Mouse (Mus musculus) lung, embryonic 15.5 days (tissue): Measurements from ENCODE around the gene F3. TPM values are rescaled to one million over a fixed set of nuclear protein-coding genes. Genes with fewer than 3 reads are reported as not detected.
A peak's percentile ranks its signal among the peaks of the same experiment; 100 is the strongest.

Experiments used
- ATAC-seq: fragments of 200-750 bp; cut with Nextera tagmentation; 2 replicates; pipeline ENCODE4 v1.8.0; 2017; ENCODE audit warnings: moderate number of reproducible peaks, borderline replicate concordance; ENCODE audit not compliant: low FRiP score, low TSS enrichment; ENCODE audit errors: extremely low read depth
- H3K27ac ChIP-seq: fragments of 300-500 bp; sonication (generic); 2 replicates; pipeline ENCODE4 v1.5.1; 2015; ENCODE audit warnings: moderate library complexity, mild to moderate bottlenecking, inconsistent platforms
- H3K27me3 ChIP-seq: fragments of 300-500 bp; sonication (generic); 2 replicates; pipeline ENCODE4 v1.6.1; 2015; ENCODE audit warnings: inconsistent platforms
- H3K36me3 ChIP-seq: fragments of 300-500 bp; sonication (generic); 2 replicates; pipeline ENCODE4 v1.6.1; 2015; ENCODE audit warnings: inconsistent platforms
- H3K4me1 ChIP-seq: fragments of 300-500 bp; sonication (generic); 2 replicates; pipeline ENCODE4 v1.6.1; 2015; ENCODE audit warnings: inconsistent platforms
- H3K4me2 ChIP-seq: fragments of 300-500 bp; sonication (generic); 2 replicates; pipeline ENCODE4 v1.6.1; 2015; ENCODE audit warnings: inconsistent platforms, mild to moderate bottlenecking, moderate library complexity
- H3K4me3 ChIP-seq: fragments of 300-500 bp; sonication (generic); 2 replicates; pipeline ENCODE4 v1.5.1; 2015; ENCODE audit warnings: mild to moderate bottlenecking, inconsistent platforms
- H3K9ac ChIP-seq: fragments of 300-500 bp; sonication (generic); 2 replicates; pipeline ENCODE4 v1.6.1; 2015; ENCODE audit warnings: inconsistent platforms
- H3K9me3 ChIP-seq: fragments of 300-500 bp; sonication (generic); 2 replicates; pipeline ENCODE4 v1.6.1; 2016; ENCODE audit warnings: inconsistent platforms
- WGBS: fragments of 180-500 bp; shearing (Covaris S2); methylation state at CpG from one replicate; pipeline ENCODE4 v1.1.7; 2015; 5-methylcytosine and 5-hydroxymethylcytosine counted together
- polyA plus RNA-seq: library from polyadenylated mRNA; unstranded; fragments of >200 nt; fragmentation: Nextera tagmentation; extraction: Ambion mirVana; gene quantifications from 2 replicates; pipeline ENCODE4 v1.2.1, GENCODE M21; 2015

F3 gene
- 21.7 and 26.4 TPM in 2 replicates for polyA plus RNA-seq

DNA sequence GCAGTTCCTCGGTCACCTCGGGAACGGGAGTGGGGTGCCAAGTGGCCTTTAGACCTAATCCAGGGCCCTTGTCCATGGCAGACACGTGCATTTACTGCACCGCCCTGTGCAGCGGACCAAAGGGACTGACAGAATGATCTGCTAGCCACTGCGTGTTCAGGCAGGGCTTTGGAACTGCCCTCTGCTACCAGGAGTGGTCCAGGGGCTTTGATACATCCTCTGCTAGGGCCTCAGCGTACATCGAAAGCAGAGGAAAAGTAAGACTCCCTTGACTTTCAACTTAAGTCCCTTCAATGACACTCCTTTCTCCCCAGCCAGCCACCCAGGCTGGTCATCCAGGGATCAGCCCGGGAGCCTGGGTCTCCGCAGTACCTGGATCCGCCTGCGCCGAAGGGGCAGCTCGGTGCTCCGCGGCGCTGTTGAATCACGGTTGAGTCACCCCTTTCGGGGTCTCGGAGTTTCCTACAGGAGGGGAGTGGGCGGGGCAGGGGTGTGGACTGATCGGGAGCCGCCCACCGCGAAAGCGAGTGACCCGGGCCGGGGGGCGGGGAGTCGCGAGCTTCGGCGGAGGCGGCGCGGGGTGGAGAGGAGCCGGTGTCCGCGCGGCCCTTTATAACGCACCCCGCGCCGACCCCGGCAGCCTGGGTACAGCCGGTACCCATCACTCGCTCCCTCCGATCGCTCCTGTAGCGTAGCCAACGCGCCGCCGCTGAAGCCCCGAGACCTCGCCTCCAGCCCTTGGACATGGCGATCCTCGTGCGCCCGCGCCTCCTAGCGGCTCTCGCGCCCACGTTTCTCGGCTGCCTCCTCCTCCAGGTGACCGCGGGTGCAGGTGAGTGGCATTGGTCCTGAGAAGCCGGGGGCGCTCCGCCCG, at the start of gene F3:
Gene F3, plus strand, starts transcription at position 567 of the 874 bp plus-strand sequence.
- Histone ChIP-seq H3K4me3 (peak within 1 kb of the TSS; percentile 57), H3K9ac (peak within 1 kb of the TSS; percentile 47), H3K27ac (peak within 1 kb of the TSS; percentile 58), H3K4me2 (peak within 1 kb of the TSS; percentile 76), H3K9me3 (no peaks in the 10 kb centered on the region), H3K36me3 (no peaks in the 10 kb centered on the region), H3K27me3 (no peaks in the 10 kb centered on the region), H3K4me1 (peaks cover 25% of the 10 kb centered on the region)
- ATAC-seq = peak; percentile 87
- WGBS = under 1% methylated on average over 58 of the region's 73 CpGs

DNA sequence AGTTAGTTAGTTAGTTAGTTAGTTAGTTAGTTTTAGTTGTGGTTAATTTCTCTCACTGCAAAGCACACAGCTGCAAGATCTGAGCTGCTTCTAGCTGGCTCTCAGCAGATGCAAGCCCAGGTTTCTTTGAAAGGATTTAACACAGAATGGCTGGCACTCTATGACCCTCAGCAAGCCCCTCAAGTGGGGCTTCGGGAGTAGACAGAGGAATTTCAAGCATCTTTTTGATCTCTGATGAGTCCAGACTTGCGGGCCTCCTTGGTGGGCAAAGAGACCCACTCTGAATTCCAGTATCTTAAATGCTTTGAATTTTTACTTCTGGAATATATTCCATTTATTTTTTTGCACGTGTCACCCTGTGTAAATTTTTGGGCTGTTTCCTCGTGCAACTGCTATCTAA, 44.4 kb upstream of the F3 start:
- Histone ChIP-seq H3K27ac (peak overlapping the region; percentile 74; the same call in 1 of the 2 replicates), H3K4me2 (no peak overlapping the region), H3K4me3 (no peak overlapping the region), H3K9me3 (no peaks in the 10 kb centered on the region), H3K27me3 (no peaks in the 10 kb centered on the region), H3K9ac (no peak overlapping the region), H3K36me3 (no peaks in the 10 kb centered on the region), H3K4me1 (peaks cover 8% of the 10 kb centered on the region; the same call in 1 of the 2 replicates)
- peak; percentile 66 for ATAC-seq
- 16% methylated on average over 4 of the region's 4 CpGs for WGBS

DNA sequence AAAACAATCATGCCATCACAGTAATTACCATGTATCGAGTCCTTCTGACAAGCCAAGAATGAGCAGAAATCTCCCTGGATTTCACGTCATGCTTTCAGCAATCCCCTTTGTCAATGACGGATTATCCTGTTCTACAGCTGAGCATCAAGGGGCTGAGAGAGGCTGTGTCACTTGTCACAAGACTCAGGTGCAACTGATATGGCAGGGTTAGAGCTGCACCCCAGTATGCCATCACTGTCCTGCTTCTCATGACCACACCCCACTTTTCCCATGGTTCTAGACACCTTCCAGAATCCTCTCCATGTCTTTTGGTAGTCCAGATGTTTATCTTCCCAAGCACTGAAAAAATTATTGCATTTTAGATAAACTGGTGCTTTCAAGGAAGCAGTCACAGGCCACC, 43.9 kb upstream of the F3 start:
- Histone ChIP-seq H3K9ac (no peak overlapping the region), H3K4me3 (no peak overlapping the region), H3K36me3 (no peaks in the 10 kb centered on the region), H3K9me3 (no peaks in the 10 kb centered on the region), H3K27me3 (no peaks in the 10 kb centered on the region), H3K4me2 (no peak overlapping the region), H3K27ac (peak overlapping the region; percentile 74), H3K4me1 (peaks cover 8% of the 10 kb centered on the region; the same call in 1 of the 2 replicates)
- no peak for ATAC-seq
- 29% methylated on average over 3 of the region's 3 CpGs for WGBS

DNA sequence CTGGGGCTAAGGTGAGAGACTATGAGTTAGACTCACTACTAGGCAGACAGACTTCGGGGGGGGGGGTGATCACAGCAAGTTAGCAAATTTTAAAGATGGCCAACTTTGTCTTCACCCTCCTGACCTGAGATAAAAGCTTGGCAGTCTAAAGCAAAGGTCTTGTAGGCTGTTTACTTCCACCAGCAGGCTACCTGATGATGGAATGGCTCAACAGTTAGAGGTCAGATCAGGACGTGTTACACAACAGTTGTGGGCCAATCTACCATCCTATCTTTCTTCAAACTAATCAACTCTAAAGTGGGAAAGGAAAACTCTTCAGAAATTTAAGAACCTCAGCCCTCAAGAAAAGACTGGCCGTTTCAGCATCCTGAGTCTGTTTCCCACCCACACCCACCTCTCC, 43.1 kb upstream of the F3 start:
- Histone ChIP-seq H3K4me2 (no peak overlapping the region), H3K27me3 (no peaks in the 10 kb centered on the region)
- 27% methylated on average over 3 of the region's 3 CpGs for WGBS

DNA sequence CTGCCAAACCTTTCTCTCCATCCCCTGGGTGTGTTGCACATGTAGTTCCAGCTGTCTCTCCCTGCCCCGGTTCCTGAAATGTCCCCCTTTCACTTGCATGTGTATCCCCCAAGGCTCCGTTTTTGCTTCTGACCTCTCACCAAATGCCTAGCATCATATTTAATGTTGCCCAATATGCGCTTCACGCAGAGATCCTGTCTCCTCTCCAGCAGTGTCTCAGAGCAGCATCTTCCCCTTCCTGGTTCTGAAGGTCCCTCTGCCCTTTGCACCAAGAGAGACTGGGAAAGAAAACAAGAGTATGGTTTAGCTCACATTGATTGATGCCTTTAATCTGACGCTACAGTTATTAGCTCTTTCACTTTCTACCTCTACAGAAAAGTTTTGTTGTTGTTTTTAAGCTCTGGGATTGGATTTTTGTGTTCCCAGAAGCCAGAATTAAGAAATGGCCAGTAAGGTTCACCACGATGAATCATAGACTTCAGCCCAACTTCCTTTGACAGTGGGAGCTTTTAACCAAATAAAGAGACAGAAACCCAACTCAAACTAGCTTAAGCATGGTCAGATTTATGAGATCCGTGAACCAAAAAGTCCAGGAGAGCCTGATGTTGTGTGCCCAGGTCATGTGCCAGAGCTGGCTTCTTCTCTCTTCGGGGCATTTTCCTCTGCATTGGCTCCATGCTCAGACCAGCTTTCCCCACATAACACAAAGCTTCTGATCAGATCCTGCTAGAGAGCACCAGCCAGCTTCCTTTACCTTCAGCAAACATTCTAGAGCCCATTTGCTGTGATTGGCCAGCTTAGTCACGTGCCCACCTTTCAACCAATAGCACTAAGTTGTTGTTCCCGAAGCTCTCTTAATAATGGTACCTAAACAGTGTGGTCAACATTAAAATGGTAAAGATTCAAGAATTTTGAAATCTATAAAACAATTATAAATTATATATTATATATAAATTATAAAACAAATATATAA, 40.6 kb upstream of the F3 start:
- no peak overlapping the region for H3K27ac ChIP-seq
- H3K9me3 ChIP-seq = no peaks in the 10 kb centered on the region
- no peaks in the 10 kb centered on the region for H3K27me3 ChIP-seq
- no peak overlapping the region for H3K4me3 ChIP-seq
- 69% methylated on average over 10 of the region's 10 CpGs for WGBS
- H3K9ac ChIP-seq = no peak overlapping the region
- no peak for ATAC-seq
- H3K4me2 ChIP-seq = no peak overlapping the region
- no peaks in the 10 kb centered on the region for H3K36me3 ChIP-seq
- peaks cover 8% of the 10 kb centered on the region; the same call in 1 of the 2 replicates for H3K4me1 ChIP-seq

More for the DNA sequence above, 43.1 kb upstream of the F3 start:
- Histone ChIP-seq H3K36me3 (no peaks in the 10 kb centered on the region), H3K27ac (peak overlapping the region; percentile 74), H3K4me1 (peaks cover 8% of the 10 kb centered on the region; the same call in 1 of the 2 replicates), H3K9ac (no peak overlapping the region), H3K4me3 (no peak overlapping the region), H3K9me3 (no peaks in the 10 kb centered on the region)
- no peak for ATAC-seq

DNA sequence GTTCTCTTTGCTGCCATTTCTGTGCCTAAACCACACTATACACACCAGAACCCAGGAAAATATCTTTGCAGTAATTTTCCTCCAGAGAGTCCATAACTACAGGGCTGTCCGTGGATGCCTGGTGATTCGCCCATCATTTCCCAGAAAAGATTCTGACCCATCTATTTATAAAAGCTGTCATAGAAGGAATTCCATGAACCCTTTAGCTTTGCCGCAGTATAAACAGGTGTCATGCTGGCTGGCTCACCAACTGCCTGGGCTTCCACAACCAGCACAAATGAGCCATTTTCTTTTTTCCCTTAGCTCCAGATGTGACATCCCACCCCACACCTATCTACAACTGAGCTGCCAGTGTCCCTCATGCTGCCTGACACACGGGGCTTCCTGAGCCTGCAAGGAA, 38.8 kb upstream of the F3 start:
- no peak overlapping the region for H3K4me2 ChIP-seq
- peaks cover 5% of the 10 kb centered on the region; the same call in 1 of the 2 replicates for H3K4me1 ChIP-seq
- H3K36me3 ChIP-seq = no peaks in the 10 kb centered on the region
- H3K9me3 ChIP-seq = no peaks in the 10 kb centered on the region
- H3K27ac ChIP-seq = no peak overlapping the region
- ATAC-seq = no peak
- 28% methylated on average over 4 of the region's 4 CpGs for WGBS
- H3K27me3 ChIP-seq = no peaks in the 10 kb centered on the region
- H3K4me3 ChIP-seq = no peak overlapping the region
- H3K9ac ChIP-seq = no peak overlapping the region

DNA sequence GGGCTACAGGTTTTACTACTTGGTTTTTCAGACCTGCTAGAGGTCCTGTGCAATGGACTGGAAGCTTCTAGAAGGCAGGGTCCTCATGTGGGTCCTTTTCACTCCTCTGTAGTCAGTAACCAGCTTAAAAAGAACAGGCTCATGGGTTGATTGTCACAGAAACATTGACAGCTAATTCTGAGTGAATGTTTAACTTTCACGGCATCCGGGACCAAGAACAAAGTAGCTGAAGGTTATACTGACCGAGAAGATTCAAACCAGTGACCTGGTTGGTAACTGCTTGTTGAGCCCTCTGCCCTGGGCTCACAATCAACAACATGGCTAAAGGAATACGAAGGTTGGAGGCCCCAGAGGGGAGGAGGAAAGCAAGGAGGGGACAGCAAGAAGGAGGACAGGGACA, 38.4 kb upstream of the F3 start:
- H3K9me3 ChIP-seq = no peaks in the 10 kb centered on the region
- WGBS = 45% methylated on average over 4 of the region's 4 CpGs
- no peak for ATAC-seq

DNA sequence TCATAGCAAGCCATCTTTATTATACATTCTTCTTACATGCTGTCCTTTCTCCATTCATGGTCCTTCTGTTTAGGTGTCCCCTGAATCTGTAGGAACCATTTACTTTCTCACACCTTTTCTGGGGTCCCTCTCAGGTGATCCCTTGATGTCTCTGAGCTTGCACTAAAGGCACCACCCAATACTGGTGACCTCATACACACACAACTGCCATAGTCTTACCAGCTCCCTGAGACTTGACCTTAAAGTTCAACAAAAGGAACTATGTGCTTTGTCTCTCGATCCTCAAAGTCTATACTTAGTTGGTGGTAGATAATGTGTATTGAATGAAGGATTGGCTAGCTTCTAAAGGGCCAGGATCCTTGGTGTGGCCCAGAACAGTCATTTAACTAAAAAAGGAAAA, 37.4 kb upstream of the F3 start:
- Histone ChIP-seq H3K4me3 (no peak overlapping the region), H3K27me3 (no peaks in the 10 kb centered on the region), H3K27ac (no peak overlapping the region), H3K36me3 (no peaks in the 10 kb centered on the region), H3K4me1 (no peaks in the 10 kb centered on the region), H3K4me2 (no peak overlapping the region), H3K9ac (no peak overlapping the region), H3K9me3 (no peaks in the 10 kb centered on the region)
- 53% methylated on average over 1 of the region's 1 CpGs for WGBS
- no peak for ATAC-seq

More for the DNA sequence above, 38.4 kb upstream of the F3 start:
- Histone ChIP-seq H3K27ac (no peak overlapping the region), H3K27me3 (no peaks in the 10 kb centered on the region), H3K4me1 (0 out of 2 replicates have a peak, but pooled peaks cover under 1% of the 10 kb centered on the region), H3K4me3 (no peak overlapping the region), H3K9ac (no peak overlapping the region), H3K4me2 (no peak overlapping the region), H3K36me3 (no peaks in the 10 kb centered on the region)

DNA sequence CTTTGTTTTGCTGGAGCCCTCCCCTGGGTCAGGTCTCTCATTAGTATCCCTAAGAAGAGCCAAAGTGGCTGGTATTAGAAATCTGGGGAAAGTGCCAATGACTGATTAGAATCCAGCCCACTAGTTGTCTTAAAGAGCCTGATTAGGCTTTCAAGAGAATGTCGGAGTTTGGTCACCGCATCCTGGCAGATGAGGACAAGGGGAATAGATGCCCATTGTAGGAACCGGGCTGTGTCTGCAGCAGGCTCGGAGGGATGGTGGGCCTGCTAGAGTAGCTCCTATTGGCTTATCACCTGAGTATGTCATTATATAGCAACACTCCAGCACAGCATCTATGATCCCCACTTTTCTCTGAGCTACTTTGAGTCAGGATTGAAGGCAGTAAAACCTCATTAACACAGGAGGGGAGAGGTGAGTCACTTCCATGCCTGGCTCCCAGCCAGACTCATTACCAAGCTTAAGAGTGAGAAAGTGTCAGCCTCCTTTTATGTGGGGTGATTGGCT, 36.9 kb upstream of the F3 start:
- H3K4me3 ChIP-seq = no peak overlapping the region
- H3K9ac ChIP-seq = no peak overlapping the region
- no peaks in the 10 kb centered on the region for H3K27me3 ChIP-seq
- no peak overlapping the region for H3K4me2 ChIP-seq
- no peak overlapping the region for H3K27ac ChIP-seq
- H3K36me3 ChIP-seq = no peaks in the 10 kb centered on the region
- H3K4me1 ChIP-seq = no peaks in the 10 kb centered on the region
- H3K9me3 ChIP-seq = no peaks in the 10 kb centered on the region
- 76% methylated on average over 4 of the region's 4 CpGs for WGBS
- no peak for ATAC-seq

DNA sequence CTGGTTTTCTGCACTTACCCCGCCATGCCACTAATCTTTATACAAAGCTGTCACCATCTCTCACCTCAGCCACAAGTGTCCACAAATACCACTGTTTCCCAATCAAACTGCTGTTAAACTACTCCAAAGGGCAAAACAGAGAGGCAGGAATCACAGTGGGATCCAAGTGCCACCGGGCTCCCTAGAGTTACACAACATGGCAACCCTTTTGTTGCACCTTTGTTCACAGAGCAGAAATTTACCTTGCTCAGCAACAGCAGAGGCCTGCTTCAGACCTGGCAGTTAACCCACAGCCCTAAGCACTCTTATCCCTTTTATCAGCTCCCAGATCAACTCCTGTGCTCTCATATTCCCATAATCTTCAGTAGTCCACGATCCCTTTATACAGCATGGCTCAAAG, 35.6 kb upstream of the F3 start:
- Histone ChIP-seq H3K9ac (no peak overlapping the region), H3K4me3 (no peak overlapping the region), H3K27me3 (no peaks in the 10 kb centered on the region), H3K4me2 (no peak overlapping the region), H3K9me3 (no peaks in the 10 kb centered on the region), H3K4me1 (no peaks in the 10 kb centered on the region), H3K27ac (no peak overlapping the region), H3K36me3 (no peaks in the 10 kb centered on the region)
- no peak for ATAC-seq
- 78% methylated on average over 3 of the region's 3 CpGs for WGBS

DNA sequence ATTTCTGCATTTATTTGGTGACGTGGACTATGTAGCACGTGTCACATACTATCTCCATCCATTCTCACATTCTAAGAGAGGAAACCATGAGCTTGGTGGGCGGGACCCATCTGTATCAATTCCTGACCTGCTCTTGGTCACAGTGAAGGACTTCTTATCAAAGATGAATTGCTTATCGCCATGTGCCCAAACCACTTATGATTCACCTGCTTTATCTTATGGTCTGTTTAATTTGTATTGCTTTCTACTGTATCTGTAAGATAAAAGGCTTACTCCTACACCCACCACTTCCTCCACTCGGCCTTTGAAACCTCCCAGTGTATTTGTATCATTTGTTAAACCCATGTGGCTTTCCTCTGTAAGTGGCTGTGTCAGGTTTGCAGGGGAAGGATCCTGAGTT, 34.3 kb upstream of the F3 start:
- Histone ChIP-seq H3K36me3 (no peaks in the 10 kb centered on the region), H3K9me3 (no peaks in the 10 kb centered on the region), H3K4me1 (no peaks in the 10 kb centered on the region), H3K4me2 (no peak overlapping the region), H3K27me3 (no peaks in the 10 kb centered on the region), H3K27ac (no peak overlapping the region), H3K4me3 (no peak overlapping the region), H3K9ac (no peak overlapping the region)
- no peak for ATAC-seq
- WGBS = 55% methylated on average over 5 of the region's 5 CpGs
